Mouse (Mus musculus) neural tube, embryonic 14.5 days (tissue): ENCODE data around the gene Bmpr1b. TPM values are rescaled to one million over a fixed set of nuclear protein-coding genes. Genes with fewer than 3 reads are reported as not detected.

Experiments
- ATAC-seq: fragments of 200-750 bp; cut with Nextera tagmentation; 2 replicates; pipeline ENCODE4 v1.8.0; 2017; ENCODE audit warnings: low read depth, mild to moderate bottlenecking, moderate TSS enrichment, moderate library complexity
- H3K27ac ChIP-seq: fragments of 300-500 bp; sonication (generic); 2 replicates; pipeline ENCODE4 v1.5.1; 2014; ENCODE audit warnings: low read depth, mild to moderate bottlenecking, control low read depth, low read length, moderate library complexity, mixed read lengths
- H3K27me3 ChIP-seq: fragments of 300-500 bp; sonication (generic); 2 replicates; pipeline ENCODE4 v1.6.1; 2014; ENCODE audit warnings: low read length; ENCODE audit not compliant: control insufficient read depth, insufficient read depth
- H3K36me3 ChIP-seq: fragments of 300-500 bp; sonication (generic); 2 replicates; pipeline ENCODE4 v1.6.1; 2014; ENCODE audit warnings: low read length, mixed read lengths; ENCODE audit not compliant: control insufficient read depth, insufficient read depth
- H3K4me1 ChIP-seq: fragments of 300-500 bp; sonication (generic); 2 replicates; pipeline ENCODE4 v1.6.1; 2014; ENCODE audit warnings: low read length; ENCODE audit not compliant: control insufficient read depth, insufficient read depth
- H3K4me2 ChIP-seq: fragments of 300-500 bp; sonication (generic); 2 replicates; pipeline ENCODE4 v1.6.1; 2014; ENCODE audit warnings: mild to moderate bottlenecking, low read depth, low read length, control low read depth
- H3K4me3 ChIP-seq: fragments of 300-500 bp; sonication (generic); 2 replicates; pipeline ENCODE4 v1.5.1; 2014; ENCODE audit warnings: low read depth, low read length, control low read depth, mixed read lengths
- H3K9ac ChIP-seq: fragments of 300-500 bp; sonication (generic); replicated peaks from 2 replicates; pipeline ENCODE4 v1.6.1; 2014; ENCODE audit warnings: low read depth, mild to moderate bottlenecking, control low read depth, low read length, mixed read lengths
- H3K9me3 ChIP-seq: fragments of 300-500 bp; sonication (generic); 2 replicates; pipeline ENCODE4 v1.6.1; 2016; ENCODE audit warnings: low read length; ENCODE audit not compliant: control insufficient read depth
- WGBS: fragments of 180-500 bp; shearing (Covaris S2); extraction: QIAGEN DNeasy Blood & Tissue Kit; methylation state at CpG from one replicate; pipeline ENCODE4 v1.1.7; 2014; 5-methylcytosine and 5-hydroxymethylcytosine counted together
- polyA plus RNA-seq: library from polyadenylated mRNA; unstranded; fragments of >200 nt; fragmentation: Nextera tagmentation; extraction: Ambion mirVana; gene quantifications from 2 replicates; pipeline ENCODE4 v1.2.1, GENCODE M21; 2014

Gene Bmpr1b
- polyA plus RNA-seq, 1 experiment from 2014 or later = 8.2 TPM

GRCm38 (mm10) chr3:141897698-141898097, 271.5 kb downstream of the Bmpr1b start:
- 98% methylated on average over 4 of the region's 4 CpGs for WGBS
- no peak for ATAC-seq
- Histone ChIP-seq H3K36me3 (no peaks in the 10 kb centered on the region), H3K4me2 (no peak overlapping the region), H3K4me1 (no peaks in the 10 kb centered on the region), H3K27me3 (no peaks in the 10 kb centered on the region), H3K9ac (no peak overlapping the region), H3K4me3 (no peak overlapping the region), H3K9me3 (no peaks in the 10 kb centered on the region), H3K27ac (no peak overlapping the region)

- Histone ChIP-seq H3K36me3 (no peaks in the 10 kb centered on the region), H3K9ac (no peak overlapping the region), H3K27ac (no peak overlapping the region), H3K4me1 (no peaks in the 10 kb centered on the region), H3K9me3 (no peaks in the 10 kb centered on the region), H3K4me2 (no peak overlapping the region), H3K4me3 (no peak overlapping the region), H3K27me3 (no peaks in the 10 kb centered on the region)
- WGBS = 25% methylated on average over 4 of the region's 4 CpGs
- no peak for ATAC-seq
Measured at GRCm38 (mm10) chr3:141896870-141897554, 272.2 kb downstream of the Bmpr1b start.

- Histone ChIP-seq H3K4me3 (no peak overlapping the region), H3K4me2 (no peak overlapping the region), H3K27me3 (no peaks in the 10 kb centered on the region), H3K9ac (no peak overlapping the region), H3K27ac (no peak overlapping the region), H3K9me3 (no peaks in the 10 kb centered on the region), H3K4me1 (no peaks in the 10 kb centered on the region), H3K36me3 (no peaks in the 10 kb centered on the region)
- no peak for ATAC-seq
- WGBS = 67% methylated on average over 5 of the region's 5 CpGs
Measured at GRCm38 (mm10) chr3:141895096-141895495, 274.1 kb downstream of the Bmpr1b start.

DNA sequence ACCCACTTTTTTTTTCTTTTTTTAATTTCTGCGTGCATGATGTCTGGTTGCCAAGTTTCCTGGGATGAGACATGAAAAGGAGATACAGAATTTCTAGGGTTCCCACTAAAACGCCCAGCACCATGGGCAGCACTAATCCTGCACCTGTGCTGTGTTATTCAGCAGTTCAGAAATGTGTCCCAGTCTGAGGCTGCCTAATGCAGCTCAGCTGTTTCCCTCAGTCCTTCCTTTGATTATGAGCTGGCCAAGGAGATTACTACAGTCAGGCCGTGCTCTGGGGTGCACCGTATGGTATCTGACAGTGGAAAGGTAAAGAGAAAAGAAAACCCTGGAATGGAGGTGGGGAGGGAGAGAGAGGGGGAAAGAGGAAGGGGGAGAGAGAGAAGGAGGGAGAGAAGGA, 278.6 kb downstream of the Bmpr1b start:
- no peak overlapping the region for H3K4me2 ChIP-seq
- H3K4me3 ChIP-seq = no peak overlapping the region
- H3K27me3 ChIP-seq = no peaks in the 10 kb centered on the region
- no peak overlapping the region for H3K27ac ChIP-seq
- ATAC-seq = no peak
- no peaks in the 10 kb centered on the region for H3K4me1 ChIP-seq
- no peaks in the 10 kb centered on the region for H3K9me3 ChIP-seq
- WGBS = 55% methylated on average over 4 of the region's 4 CpGs
- H3K36me3 ChIP-seq = no peaks in the 10 kb centered on the region
- H3K9ac ChIP-seq = no peak overlapping the region

DNA sequence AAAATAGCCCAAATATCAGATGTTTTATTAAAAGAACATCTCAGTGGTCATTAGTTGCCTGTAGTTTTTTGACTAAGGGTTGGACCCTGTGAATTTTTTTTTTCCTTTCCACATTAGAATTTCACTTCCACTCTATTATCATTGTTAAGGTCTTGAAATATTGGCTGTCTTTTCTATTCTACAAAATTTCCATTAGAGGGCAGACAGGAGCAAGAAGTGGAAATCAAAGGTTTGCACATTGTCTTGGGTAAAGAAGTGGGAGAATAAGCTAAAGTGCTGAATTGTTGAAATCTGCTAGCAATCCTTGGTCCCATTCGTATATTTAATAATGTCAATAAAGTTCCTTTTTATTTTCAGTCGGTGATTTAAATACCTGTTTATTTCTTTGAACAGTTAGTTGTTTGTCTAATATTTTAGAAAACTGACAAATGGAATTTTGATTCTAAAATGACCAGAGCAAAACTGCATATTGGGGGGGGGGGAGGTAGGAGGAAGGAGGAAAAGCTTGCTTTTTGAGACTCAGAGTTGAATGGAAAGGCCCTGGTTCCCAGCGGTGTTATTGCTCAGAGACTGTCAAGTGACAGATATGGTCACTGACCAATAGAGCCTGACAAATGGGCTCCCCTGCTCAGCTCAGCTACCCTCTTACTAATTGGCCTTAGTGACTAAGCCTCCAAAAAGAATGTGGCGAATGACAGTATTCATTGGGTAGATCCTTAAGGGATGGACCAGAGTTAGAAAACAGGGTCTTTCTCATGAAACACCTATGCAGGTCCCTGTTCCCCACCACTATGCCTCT, 281.6 kb downstream of the Bmpr1b start:
- Histone ChIP-seq H3K27me3 (no peaks in the 10 kb centered on the region), H3K4me3 (no peak overlapping the region), H3K36me3 (no peaks in the 10 kb centered on the region), H3K4me1 (no peaks in the 10 kb centered on the region), H3K4me2 (no peak overlapping the region), H3K27ac (no peak overlapping the region), H3K9ac (no peak overlapping the region), H3K9me3 (no peaks in the 10 kb centered on the region)
- ATAC-seq = peak; percentile 38; the same call in 1 of the 2 replicates
- WGBS = 44% methylated on average over 4 of the region's 4 CpGs

DNA sequence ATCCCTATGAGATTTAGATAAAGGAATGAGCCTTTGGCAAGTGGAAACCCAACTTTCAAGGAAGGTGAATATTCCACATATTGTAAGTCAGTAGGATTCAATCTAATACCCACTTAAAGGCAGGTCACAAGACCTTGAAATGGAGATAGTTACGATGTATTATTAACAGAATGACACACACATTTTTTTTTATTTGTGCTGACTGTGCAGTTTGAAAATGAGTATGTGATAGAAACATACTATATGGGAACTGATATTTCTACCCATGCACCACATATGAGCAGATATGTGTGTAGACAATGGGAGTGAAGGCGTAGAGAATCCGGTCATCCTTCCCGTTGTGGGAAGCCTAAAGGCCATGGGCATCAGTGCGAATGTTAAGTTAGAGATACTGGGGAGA, 285.0 kb downstream of the Bmpr1b start:
- Histone ChIP-seq H3K27me3 (no peaks in the 10 kb centered on the region), H3K9ac (no peak overlapping the region), H3K9me3 (no peaks in the 10 kb centered on the region), H3K4me2 (no peak overlapping the region), H3K36me3 (no peaks in the 10 kb centered on the region), H3K4me1 (no peaks in the 10 kb centered on the region), H3K4me3 (no peak overlapping the region), H3K27ac (no peak overlapping the region)
- WGBS = 95% methylated on average over 5 of the region's 5 CpGs
- no peak for ATAC-seq

DNA sequence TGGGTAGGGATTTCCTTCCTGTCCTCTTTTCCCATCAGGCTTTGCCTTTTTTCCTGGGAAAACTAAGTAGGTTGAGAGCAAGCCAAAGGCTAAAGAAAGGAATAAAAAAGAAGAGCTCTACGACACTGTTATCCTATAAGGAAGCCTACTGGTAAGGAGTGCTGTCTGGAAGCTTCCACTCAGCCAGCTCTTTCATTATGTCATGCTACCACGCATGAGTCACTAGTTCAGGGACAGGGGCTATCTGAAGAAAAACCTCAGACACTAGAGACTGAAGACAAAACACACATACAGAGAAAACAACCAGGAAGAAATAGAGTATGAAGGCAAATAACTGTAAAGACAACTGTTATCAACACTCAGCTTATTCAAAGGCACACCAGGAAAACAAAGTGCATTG, 286.7 kb downstream of the Bmpr1b start:
- Histone ChIP-seq H3K27ac (no peak overlapping the region), H3K27me3 (no peaks in the 10 kb centered on the region), H3K9ac (no peak overlapping the region), H3K36me3 (no peaks in the 10 kb centered on the region), H3K4me2 (no peak overlapping the region), H3K4me3 (no peak overlapping the region), H3K4me1 (no peaks in the 10 kb centered on the region), H3K9me3 (no peaks in the 10 kb centered on the region)
- 87% methylated on average over 2 of the region's 2 CpGs for WGBS
- ATAC-seq = no peak

DNA sequence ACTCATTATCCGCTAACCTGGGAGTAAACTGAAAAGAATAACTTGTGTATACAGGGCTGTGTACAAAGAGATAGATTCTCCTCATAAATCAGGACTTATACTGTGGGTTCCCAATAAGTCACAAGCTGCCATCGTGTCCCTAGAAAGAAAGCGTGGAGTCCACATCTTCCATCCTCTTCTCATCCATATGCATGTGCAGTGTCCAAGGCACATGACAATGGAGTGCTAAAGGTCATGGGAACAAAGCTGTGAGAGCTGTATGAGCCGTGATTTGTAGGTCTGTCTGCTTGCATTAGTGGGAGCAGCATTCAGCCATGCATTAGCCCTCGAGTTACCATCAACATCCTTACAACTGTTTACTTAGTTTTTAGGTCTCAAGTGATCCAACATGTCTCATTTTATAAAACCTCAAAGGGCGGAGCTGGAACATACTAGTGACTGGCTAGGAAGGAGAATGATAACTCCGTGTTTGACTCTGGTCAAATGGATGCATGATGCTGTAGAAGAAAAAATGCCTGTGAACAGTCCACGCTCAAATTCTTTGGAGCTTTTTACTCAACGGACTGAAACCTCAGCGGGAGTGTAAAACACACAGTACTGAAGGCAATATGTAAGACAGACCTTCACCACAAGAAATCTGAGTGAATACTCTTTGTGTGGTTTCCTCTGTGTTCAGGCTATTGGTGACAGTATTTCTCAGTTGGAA, 296.7 kb downstream of the Bmpr1b start:
- Histone ChIP-seq H3K36me3 (no peaks in the 10 kb centered on the region), H3K4me3 (no peak overlapping the region), H3K27ac (no peak overlapping the region), H3K4me2 (no peak overlapping the region), H3K9me3 (peaks cover 4% of the 10 kb centered on the region; the same call in 1 of the 2 replicates), H3K4me1 (no peaks in the 10 kb centered on the region), H3K9ac (no peak overlapping the region), H3K27me3 (no peaks in the 10 kb centered on the region)
- 27% methylated on average over 10 of the region's 10 CpGs for WGBS
- ATAC-seq = peak; percentile 66; the same call in 1 of the 2 replicates

DNA sequence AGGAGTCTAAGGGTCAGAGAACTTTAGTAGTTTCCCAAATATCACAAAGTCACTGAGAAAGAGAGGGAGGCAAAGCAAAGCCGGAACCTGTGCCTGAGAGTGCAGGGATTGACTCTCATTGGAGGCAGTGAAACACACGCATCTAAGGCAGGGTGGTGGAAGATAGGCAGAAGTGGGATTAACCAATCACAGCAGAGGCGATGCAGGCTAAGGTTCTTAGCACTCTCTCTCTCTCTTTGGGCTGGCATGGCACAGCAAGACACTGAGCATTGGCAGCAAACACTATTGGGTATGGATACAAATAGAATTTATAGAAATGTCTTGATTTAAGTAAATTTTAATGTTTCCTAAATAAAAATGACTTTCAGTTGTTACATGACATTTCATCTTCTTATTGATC, 297.4 kb downstream of the Bmpr1b start:
- Histone ChIP-seq H3K4me1 (no peaks in the 10 kb centered on the region), H3K9me3 (peaks cover 4% of the 10 kb centered on the region; the same call in 1 of the 2 replicates), H3K4me2 (no peak overlapping the region), H3K27ac (no peak overlapping the region), H3K4me3 (no peak overlapping the region), H3K27me3 (no peaks in the 10 kb centered on the region), H3K36me3 (no peaks in the 10 kb centered on the region), H3K9ac (no peak overlapping the region)
- 45% methylated on average over 3 of the region's 3 CpGs for WGBS
- no peak for ATAC-seq
